Mouse (Mus musculus) liver, embryonic 13.5 days (tissue): ENCODE measurements around the gene Apoo. TPM values are rescaled to one million over a fixed set of nuclear protein-coding genes. Genes with fewer than 3 reads are reported as not detected.
"Not testable (repeated sequence)": the region's sequence is repeated elsewhere in the genome, so short reads cannot be mapped to it uniquely, and the experiment has no call there.

Experiments
- ATAC-seq: fragments of 200-750 bp; cut with Nextera tagmentation; 2 replicates; pipeline ENCODE4 v1.8.0; 2017; ENCODE audit warnings: low read depth, mild to moderate bottlenecking, moderate number of reproducible peaks, moderate library complexity
- DNase-seq: peaks from one replicate; pipeline ENCODE4 v3.0.0; 2022
- H3K27ac ChIP-seq: fragments of 300-500 bp; sonication (generic); 2 replicates; pipeline ENCODE4 v1.5.1; 2015; ENCODE audit warnings: moderate library complexity, mild to moderate bottlenecking, inconsistent platforms
- H3K27me3 ChIP-seq: fragments of 300-500 bp; sonication (generic); 2 replicates; pipeline ENCODE4 v1.6.1; 2015; ENCODE audit warnings: mild to moderate bottlenecking, inconsistent platforms
- H3K36me3 ChIP-seq: fragments of 300-500 bp; sonication (generic); 2 replicates; pipeline ENCODE4 v1.6.1; 2015; ENCODE audit warnings: mild to moderate bottlenecking, inconsistent platforms
- H3K4me1 ChIP-seq: fragments of 300-500 bp; sonication (generic); replicated peaks from 2 replicates; pipeline ENCODE4 v1.6.1; 2015; ENCODE audit warnings: inconsistent platforms
- H3K4me2 ChIP-seq: fragments of 300-500 bp; sonication (generic); 2 replicates; pipeline ENCODE4 v1.6.1; 2015; ENCODE audit warnings: inconsistent platforms, mild to moderate bottlenecking, moderate library complexity
- H3K4me3 ChIP-seq: fragments of 300-500 bp; sonication (generic); replicated peaks from 2 replicates; pipeline ENCODE4 v1.5.1; 2015; ENCODE audit warnings: mild to moderate bottlenecking, inconsistent platforms
- H3K9ac ChIP-seq: fragments of 300-500 bp; sonication (generic); 2 replicates; pipeline ENCODE4 v1.6.1; 2015; ENCODE audit warnings: mild to moderate bottlenecking, inconsistent platforms
- H3K9me3 ChIP-seq: fragments of 300-500 bp; sonication (generic); replicated peaks from 2 replicates; pipeline ENCODE4 v1.6.1; 2016; ENCODE audit warnings: inconsistent platforms
- WGBS: fragments of 180-500 bp; shearing (Covaris S2); methylation state at CpG from one replicate; pipeline ENCODE4 v1.1.7; 2015; ENCODE audit not compliant: insufficient replicate concordance; 5-methylcytosine and 5-hydroxymethylcytosine counted together
- polyA plus RNA-seq: library from polyadenylated mRNA; unstranded; fragments of >200 nt; fragmentation: Nextera tagmentation; extraction: Ambion mirVana; gene quantifications from 2 replicates; pipeline ENCODE4 v1.2.1, GENCODE M21; 2015

The Apoo gene
- 68.5 and 69.1 TPM in 2 replicates for polyA plus RNA-seq

DNA sequence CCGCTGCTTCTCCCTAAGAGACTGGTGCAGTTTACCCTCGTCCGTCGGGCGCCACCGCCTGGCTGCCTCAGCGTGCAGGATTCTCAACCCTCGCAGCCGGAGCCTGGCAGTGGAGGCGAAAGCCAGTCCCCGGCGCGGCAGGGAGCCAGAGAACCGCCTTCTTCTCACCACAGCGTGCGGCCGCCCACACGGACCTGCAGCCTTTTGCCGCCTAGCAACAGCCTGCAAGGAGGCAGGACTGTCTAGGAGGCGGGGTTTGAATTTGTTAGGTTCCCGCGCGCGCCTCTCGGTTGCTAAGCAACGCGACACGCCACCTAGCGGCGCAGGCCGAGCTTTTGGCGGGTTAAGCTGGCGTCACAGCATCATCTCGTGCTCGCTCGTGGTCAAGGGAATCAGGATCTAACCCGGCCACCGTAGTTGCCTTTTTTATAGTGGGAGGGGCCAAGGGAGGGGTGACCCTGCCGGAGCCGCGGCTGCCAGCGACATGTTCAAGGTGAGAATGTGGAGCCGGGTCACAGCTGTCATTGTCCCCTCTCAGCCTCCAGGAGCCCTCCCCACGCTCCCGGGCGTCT is at the start of gene Apoo, which contains the start of gene Fam90a1b:
TSS of gene Apoo (plus strand) at position 448 of the 572 bp plus-strand sequence.
TSS of gene Fam90a1b (minus strand) at position 108 of the 572 bp plus-strand sequence.
- H3K4me3 ChIP-seq = peak within 1 kb of the TSS; percentile 74
- peak within 1 kb of the TSS; percentile 77 for H3K9ac ChIP-seq
- H3K27me3 ChIP-seq = peaks cover 50% of the 10 kb centered on the region
- peak; percentile 99 for ATAC-seq
- DNase-seq = peak; percentile 96
- H3K9me3 ChIP-seq = no peaks in the 10 kb centered on the region
- H3K4me1 ChIP-seq = peaks cover 13% of the 10 kb centered on the region
- 19% methylated on average over 46 of the region's 46 CpGs for WGBS
- H3K36me3 ChIP-seq = no peaks in the 10 kb centered on the region
- peak within 1 kb of the TSS; percentile 13; the same call in 1 of the 2 replicates for H3K27ac ChIP-seq
- peak within 1 kb of the TSS; percentile 63 for H3K4me2 ChIP-seq

DNA sequence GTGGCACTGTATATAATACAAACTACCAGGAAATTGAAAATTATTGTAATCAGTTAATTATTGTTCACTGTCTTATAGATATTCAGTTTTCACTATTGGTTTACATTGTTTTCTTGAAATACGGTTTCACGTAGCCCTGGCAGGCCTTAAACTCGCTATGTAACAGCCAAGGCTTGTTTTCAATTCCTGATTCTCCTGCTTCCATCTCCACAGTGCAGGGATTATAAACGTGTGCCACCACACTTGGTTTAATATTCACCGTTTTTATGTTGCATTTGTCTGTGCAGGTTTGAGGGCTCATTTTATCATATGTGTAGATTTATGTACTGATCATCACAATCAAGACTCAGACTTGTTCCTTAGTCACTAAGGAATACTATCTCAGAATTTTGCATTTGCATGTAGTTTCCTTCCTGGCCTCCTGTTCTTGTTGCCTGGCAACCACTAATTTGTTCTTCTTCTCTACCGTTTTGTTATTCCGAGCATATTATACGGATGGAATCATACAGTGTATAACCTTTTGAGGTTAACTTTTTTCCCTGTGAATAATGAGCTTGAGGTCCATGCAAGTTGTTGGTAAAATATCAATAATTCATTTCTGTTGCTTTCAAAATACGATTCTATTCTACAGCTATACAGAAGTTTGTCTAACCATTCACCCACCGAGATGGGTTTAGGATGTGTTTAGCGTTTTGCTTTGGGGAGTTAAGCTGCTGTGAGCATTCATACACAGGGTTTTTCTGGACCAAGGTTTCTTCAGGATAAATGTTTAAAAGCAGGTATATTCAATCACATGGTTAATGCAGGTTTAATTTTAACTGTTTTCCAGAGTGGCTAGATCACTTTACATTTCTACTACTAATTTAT is 45.6 kb upstream of the Apoo start:
- WGBS = 67% methylated on average over 11 of the region's 11 CpGs
- Histone ChIP-seq H3K4me2 (no peak overlapping the region), H3K36me3 (no peaks in the 10 kb centered on the region), H3K9ac (no peak overlapping the region), H3K9me3 (no peaks in the 10 kb centered on the region), H3K4me1 (no peaks in the 10 kb centered on the region), H3K4me3 (no peak overlapping the region), H3K27me3 (peaks cover 23% of the 10 kb centered on the region; the same call in 1 of the 2 replicates), H3K27ac (no peak overlapping the region)
- ATAC-seq (no peak), DNase-seq (no peak)

DNA sequence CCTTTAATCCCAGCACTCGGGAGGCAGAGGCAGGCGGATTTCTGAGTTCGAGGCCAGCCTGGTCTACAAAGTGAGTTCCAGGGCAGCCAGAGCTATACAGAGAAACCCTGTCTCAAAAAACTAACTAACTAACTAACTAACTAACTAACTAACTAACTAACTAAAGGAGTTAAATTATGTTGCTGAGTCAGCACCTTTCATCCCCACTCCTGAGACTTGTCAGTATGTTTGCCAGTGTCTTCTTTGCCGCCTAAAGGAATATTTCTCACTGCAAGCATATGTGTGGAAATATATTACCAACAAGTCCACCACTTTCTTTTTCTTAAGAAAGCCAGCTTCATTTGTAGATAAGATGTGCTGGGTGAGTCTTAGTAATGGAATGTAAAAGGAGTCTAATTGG is 23.3 kb upstream of the Apoo start:
- not testable (repeated sequence) for H3K4me1 ChIP-seq, H3K4me3 ChIP-seq, H3K27ac ChIP-seq, H3K9me3 ChIP-seq, DNase-seq, H3K4me2 ChIP-seq, H3K9ac ChIP-seq, ATAC-seq, H3K36me3 ChIP-seq
- H3K27me3 ChIP-seq = peaks cover 23% of the 10 kb centered on the region; the same call in 1 of the 2 replicates
- 80% methylated on average over 4 of the region's 4 CpGs for WGBS

DNA sequence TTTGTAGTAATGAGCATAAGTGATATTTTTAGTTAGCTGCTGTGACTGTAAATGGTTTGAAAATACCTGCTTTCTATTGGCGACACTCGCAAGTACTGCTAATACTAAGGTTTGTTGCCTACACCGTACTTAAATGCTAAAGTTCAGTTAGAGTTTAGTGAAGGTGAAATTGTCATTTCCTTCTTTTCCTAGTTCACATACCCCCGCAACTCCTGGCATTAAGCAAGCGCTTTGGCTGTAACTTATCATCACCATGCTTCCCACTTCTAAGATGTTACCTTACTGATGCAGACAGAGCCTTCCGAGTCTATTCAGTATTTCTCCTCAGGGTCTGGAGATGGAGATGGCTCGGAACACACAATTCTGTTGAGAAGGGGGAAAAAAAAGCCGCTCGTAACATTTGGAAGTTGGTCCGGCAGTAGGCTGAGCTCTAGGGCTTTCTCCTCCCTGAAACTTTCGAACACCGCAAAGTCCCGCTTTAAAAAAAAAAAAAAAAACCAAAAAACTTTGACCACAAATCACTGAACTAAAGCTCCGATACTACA is 1.5 kb upstream of the Apoo start:
- H3K9ac ChIP-seq = no peak overlapping the region
- peaks cover 13% of the 10 kb centered on the region for H3K4me1 ChIP-seq
- no peak for ATAC-seq
- no peak for DNase-seq
- no peaks in the 10 kb centered on the region for H3K36me3 ChIP-seq
- H3K27ac ChIP-seq = no peak overlapping the region
- peak overlapping the region; percentile 60; the same call in 1 of the 2 replicates for H3K4me2 ChIP-seq
- H3K4me3 ChIP-seq = peak overlapping the region; percentile 74; the same call in 1 of the 2 replicates
- 27% methylated on average over 14 of the region's 14 CpGs for WGBS
- H3K27me3 ChIP-seq = peaks cover 56% of the 10 kb centered on the region
- no peaks in the 10 kb centered on the region for H3K9me3 ChIP-seq

DNA sequence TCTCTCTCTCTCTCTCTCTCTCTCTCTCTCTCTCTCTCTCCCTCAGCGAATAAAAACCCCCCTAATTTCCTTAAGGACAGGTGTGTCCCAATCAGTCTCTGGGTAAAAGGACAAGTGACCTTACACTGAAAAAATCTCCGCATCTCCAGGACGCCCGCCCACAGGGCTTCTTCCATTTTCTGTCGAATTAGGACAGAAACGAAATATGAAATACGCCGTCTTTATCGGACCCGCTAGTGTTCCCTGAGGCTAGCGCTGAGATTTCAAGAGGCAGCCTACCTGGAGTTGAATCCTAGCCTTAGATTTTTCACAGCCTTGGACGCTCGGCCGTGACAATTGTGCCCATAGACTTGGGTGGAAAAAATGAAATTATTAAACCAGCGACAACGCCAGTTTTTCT is 888 bp upstream of the Apoo start:
- H3K4me2 ChIP-seq = peak overlapping the region; percentile 60
- H3K4me3 ChIP-seq = peak overlapping the region; percentile 74
- H3K27ac ChIP-seq = no peak overlapping the region
- H3K4me1 ChIP-seq = peaks cover 13% of the 10 kb centered on the region
- ATAC-seq (no peak), DNase-seq (no peak)
- WGBS = 16% methylated on average over 16 of the region's 16 CpGs
- no peaks in the 10 kb centered on the region for H3K9me3 ChIP-seq
- H3K9ac ChIP-seq = no peak overlapping the region
- no peaks in the 10 kb centered on the region for H3K36me3 ChIP-seq
- H3K27me3 ChIP-seq = peaks cover 53% of the 10 kb centered on the region

DNA sequence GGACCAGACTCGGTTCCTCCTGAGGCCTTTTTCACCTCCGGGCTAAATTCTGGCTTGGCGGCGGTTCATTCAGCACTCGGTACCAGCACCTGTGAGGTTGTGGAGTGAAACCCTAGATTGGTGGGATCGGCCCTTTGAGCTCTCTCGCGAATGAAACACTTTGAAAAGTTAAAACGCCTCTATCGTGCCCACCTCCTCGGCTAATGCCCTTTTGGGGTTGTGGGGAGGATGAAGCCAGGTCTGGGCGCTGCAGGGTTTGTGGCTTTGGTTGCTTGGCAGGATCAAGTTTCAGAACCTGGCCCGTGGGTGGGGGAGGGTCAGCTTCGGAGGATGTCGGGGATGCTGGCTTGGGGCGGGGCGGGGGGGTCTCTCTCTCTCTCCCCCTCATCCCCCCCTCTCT is 331 bp downstream of the Apoo start:
- Histone ChIP-seq H3K4me3 (peak overlapping the region; percentile 74), H3K4me2 (peak overlapping the region; percentile 63), H3K9me3 (no peaks in the 10 kb centered on the region), H3K27ac (peak overlapping the region; percentile 13; the same call in 1 of the 2 replicates), H3K36me3 (no peaks in the 10 kb centered on the region), H3K27me3 (peaks cover 46% of the 10 kb centered on the region), H3K9ac (peak overlapping the region; percentile 77), H3K4me1 (peaks cover 13% of the 10 kb centered on the region)
- no peak for DNase-seq
- no peak for ATAC-seq
- 24% methylated on average over 17 of the region's 17 CpGs for WGBS

DNA sequence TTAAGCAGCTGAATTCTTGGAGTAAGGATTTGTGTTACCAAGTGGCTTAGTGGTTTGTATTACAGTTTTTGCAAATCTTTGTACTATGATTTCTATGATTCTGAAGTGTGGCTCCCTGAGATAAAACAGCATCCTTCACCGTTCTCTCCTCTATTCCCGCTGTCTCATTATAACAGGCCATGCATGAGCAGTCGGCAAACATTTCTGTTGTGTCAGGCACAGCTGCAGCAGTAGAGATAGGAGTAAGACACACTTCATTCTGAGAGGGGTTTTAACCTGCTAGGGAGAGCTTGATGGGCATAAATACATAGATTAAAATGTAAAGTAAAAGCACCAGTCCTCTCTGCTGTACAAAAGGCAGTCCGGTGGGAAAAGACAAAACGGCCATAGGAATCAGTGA is 11.8 kb downstream of the Apoo start:
- H3K4me1 ChIP-seq = no peaks in the 10 kb centered on the region
- WGBS = 63% methylated on average over 5 of the region's 5 CpGs
- no peak for ATAC-seq
- DNase-seq = no peak
- no peak overlapping the region for H3K27ac ChIP-seq
- H3K36me3 ChIP-seq = peaks cover 7% of the 10 kb centered on the region; the same call in 1 of the 2 replicates
- peaks cover 15% of the 10 kb centered on the region; the same call in 1 of the 2 replicates for H3K27me3 ChIP-seq
- no peaks in the 10 kb centered on the region for H3K9me3 ChIP-seq
- no peak overlapping the region for H3K4me3 ChIP-seq
- H3K4me2 ChIP-seq = no peak overlapping the region
- no peak overlapping the region for H3K9ac ChIP-seq

DNA sequence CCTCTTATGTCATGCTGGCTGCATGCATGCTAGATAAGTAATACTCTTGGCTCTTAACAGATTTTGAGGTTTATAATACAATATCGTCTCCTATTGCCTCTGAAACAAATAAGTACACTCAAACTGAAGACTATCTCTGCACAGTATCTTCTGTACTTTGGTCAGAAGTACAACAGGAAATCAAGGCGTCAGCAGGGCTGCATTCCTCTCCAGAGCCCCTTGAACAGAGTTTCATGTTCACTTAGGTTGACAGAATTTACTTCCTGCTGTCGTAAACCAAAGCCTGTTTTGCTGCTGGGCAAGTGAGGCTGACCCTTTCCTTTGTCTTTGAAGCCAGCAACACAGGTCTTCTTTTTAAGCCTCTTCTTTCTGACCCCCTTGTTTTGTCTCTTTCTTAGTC is 42.1 kb downstream of the Apoo start:
- H3K4me2 ChIP-seq = no peak overlapping the region
- H3K9me3 ChIP-seq = no peaks in the 10 kb centered on the region
- 46% methylated on average over 3 of the region's 3 CpGs for WGBS
- no peak for DNase-seq
- no peak overlapping the region for H3K27ac ChIP-seq
- no peak for ATAC-seq
- no peaks in the 10 kb centered on the region for H3K4me1 ChIP-seq
- no peak overlapping the region for H3K4me3 ChIP-seq
- no peak overlapping the region for H3K9ac ChIP-seq
- H3K36me3 ChIP-seq = no peaks in the 10 kb centered on the region
- no peaks in the 10 kb centered on the region; the same call in 1 of the 2 replicates for H3K27me3 ChIP-seq

DNA sequence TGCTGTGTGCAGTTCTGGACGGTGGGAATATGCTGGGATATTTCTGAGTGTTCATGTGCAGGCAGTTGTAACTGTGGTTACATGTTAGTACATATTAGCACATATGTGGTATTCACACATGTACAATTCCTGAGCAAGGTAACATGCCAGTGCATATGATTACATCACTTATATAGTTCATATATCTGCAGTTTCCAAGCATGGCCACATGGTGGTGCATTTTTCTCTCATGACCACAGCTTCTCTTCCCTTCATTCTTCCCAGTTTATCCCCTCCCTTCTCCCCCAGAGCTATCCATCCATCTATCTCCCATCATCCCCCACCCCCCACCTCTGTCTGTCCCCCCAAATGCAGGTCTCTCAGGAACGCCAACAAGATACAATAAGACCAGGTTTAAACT is 53.3 kb downstream of the Apoo start:
- H3K9ac ChIP-seq = no peak overlapping the region
- peaks cover 5% of the 10 kb centered on the region for H3K36me3 ChIP-seq
- no peak overlapping the region for H3K4me2 ChIP-seq
- no peak for ATAC-seq
- no peaks in the 10 kb centered on the region for H3K27me3 ChIP-seq
- H3K4me3 ChIP-seq = no peak overlapping the region
- 75% methylated on average over 2 of the region's 2 CpGs for WGBS
- H3K4me1 ChIP-seq = no peaks in the 10 kb centered on the region
- H3K9me3 ChIP-seq = no peaks in the 10 kb centered on the region
- no peak overlapping the region for H3K27ac ChIP-seq
- no peak for DNase-seq

DNA sequence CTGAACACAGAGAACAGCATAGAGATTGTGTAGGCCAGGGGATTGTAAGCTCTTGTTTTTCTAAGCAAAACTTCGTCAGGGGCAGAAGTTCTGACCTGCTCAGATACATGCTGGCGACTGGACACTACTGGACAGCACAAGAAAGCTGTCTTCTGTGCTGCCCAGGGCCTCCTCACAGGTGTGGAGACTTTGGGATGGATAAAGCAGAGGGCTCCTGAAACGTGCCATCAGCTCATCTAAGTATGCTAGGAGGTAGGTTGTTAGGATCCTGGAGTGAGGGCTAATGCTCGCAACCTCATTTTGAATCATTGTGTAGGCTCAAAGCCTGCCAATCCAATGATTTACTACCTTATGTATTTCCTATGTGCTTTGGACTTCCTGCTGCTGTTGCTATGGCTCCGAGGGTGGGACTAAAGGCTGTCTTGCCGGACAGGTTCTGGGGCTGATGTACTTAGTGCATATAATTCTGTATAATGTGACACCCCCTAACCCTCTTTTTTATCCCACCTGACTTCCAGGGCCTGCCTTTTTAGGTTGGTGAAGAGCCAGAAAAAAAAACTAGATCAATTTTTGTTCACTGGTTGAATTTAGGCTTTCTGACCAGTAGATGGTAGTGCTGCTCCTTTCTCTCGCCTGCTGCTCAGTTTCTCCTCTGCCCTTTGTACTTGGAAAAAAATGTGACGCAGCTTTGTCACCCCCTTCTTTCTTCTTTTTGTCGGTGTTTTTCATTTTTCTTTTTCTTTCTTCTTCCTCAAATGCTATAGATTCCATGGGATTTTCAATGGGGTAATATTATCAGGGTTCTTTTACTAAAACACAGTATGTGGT is 64.8 kb downstream of the Apoo start:
- no peaks in the 10 kb centered on the region for H3K9me3 ChIP-seq
- WGBS = 26% methylated on average over 9 of the region's 9 CpGs
- H3K27me3 ChIP-seq = no peaks in the 10 kb centered on the region; the same call in 1 of the 2 replicates
- H3K36me3 ChIP-seq = no peaks in the 10 kb centered on the region
- no peak overlapping the region for H3K4me2 ChIP-seq
- H3K4me1 ChIP-seq = no peaks in the 10 kb centered on the region
- no peak for DNase-seq
- no peak overlapping the region for H3K4me3 ChIP-seq
- ATAC-seq = no peak
- no peak overlapping the region for H3K9ac ChIP-seq
- H3K27ac ChIP-seq = no peak overlapping the region

DNA sequence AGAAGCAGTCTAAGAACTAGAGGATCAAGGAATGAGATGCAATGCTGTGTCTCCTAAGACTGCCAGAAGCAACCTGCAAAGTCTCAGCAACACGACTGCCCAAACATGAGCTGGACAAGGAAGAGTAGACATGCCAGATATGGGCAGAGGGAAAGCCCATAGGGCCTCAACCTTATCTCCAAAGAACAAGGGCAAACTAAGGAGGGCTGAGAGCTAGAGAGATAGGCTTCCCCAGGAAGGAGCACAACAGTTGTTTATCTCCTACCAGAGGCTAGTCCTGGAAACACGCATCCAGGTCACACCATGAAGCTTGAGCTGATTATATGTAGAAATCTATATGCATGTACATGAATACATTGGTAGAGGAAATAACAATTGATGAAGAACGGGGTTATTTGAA is 78.5 kb downstream of the Apoo start:
- not testable (repeated sequence) for H3K4me3 ChIP-seq, H3K27me3 ChIP-seq, H3K27ac ChIP-seq, DNase-seq, H3K9ac ChIP-seq, H3K4me2 ChIP-seq, H3K36me3 ChIP-seq, H3K9me3 ChIP-seq
- H3K4me1 ChIP-seq = peaks cover 12% of the 10 kb centered on the region
- no CpG with 5 or more reads among the region's 3 CpGs for WGBS
- peak; percentile 96 for ATAC-seq
